Mouse (Mus musculus): ENCODE measurements around the gene Ddx4.

The Ddx4 gene

GRCm38 (mm10) chr13:112556501-112556900, 95.8 kb downstream of the Ddx4 start:
- no peak for DNase-seq (ENCODE audit: low read depth, low spot score)

GRCm38 (mm10) chr13:112553304-112553703, 99.0 kb downstream of the Ddx4 start:
- DNase-seq (ENCODE audit: low read depth, low spot score) = no peak

GRCm38 (mm10) chr13:112551641-112552548, 100.4 kb downstream of the Ddx4 start:
- no peak for DNase-seq (ENCODE audit: low read depth, low spot score)
